Mouse (Mus musculus) erythroblast, embryonic 14.5 days (primary cell): Measurements from ENCODE around the gene Bbs10.

ENCODE experiments used
- GATA1 ChIP-seq: IDR thresholded peaks from 2 replicates; pipeline ENCODE4 v1.6.1; 2012; ENCODE audit warnings: low read length, inconsistent platforms, mixed read lengths
- TAL1 ChIP-seq: IDR thresholded peaks from 3 replicates; pipeline ENCODE4 v1.6.1; 2012; ENCODE audit warnings: low read length, inconsistent platforms, mixed read lengths

GRCm38 (mm10) chr10:111255228-111255627 is 43.3 kb upstream of the Bbs10 start:
- no peak for TF ChIP-seq GATA1
- no peak for TF ChIP-seq TAL1
